Mouse (Mus musculus): ENCODE data around the gene Plxnb2. TPM values are rescaled to one million over a fixed set of nuclear protein-coding genes. Genes with fewer than 3 reads are reported as not detected.

Gene Plxnb2
- polyA plus RNA-seq, 1 experiment: 0.01 TPM

DNA sequence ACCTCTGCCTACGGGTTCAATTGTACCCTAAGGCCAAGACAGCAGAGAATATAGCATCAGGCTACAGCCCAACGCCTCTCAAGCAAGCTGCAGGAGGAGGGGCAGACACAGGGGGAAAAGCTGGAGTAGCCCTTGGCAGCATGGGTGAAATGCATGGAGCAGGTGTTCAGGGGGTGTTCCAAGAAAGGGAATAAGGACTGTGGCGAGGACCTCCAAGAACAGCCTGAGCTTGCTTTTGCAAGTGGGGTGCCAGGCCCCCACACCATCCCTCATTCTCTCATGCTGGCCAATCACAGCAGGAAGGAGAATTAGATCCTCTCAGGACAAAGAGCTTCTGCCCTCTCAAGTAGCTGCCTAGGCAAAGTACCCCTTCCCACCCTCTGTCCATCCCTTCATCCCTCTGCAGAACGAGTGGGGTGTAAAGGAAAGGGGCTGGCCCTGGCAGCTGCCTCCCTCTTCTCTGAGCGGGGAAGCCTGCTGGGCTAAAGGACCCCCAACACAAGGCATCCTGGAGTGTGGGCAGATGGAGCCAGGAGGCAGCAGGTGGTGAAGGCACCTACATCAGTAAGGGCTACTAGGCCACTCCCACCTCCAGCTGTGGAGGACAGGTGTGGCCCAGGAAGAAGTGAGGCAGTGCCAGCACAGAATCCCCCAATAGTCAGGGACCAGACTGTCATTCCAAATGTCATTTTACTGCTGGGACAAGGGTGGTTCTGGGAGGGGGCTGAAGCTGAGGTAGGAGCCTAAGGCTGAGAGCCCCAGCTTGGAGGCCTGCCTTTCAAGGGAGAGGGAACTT is 3.8 kb upstream of the Plxnb2 start:
- TF ChIP-seq GATA1 (IDR thresholded peaks at IDR 0.05; ENCODE audit: low read length): no peak

DNA sequence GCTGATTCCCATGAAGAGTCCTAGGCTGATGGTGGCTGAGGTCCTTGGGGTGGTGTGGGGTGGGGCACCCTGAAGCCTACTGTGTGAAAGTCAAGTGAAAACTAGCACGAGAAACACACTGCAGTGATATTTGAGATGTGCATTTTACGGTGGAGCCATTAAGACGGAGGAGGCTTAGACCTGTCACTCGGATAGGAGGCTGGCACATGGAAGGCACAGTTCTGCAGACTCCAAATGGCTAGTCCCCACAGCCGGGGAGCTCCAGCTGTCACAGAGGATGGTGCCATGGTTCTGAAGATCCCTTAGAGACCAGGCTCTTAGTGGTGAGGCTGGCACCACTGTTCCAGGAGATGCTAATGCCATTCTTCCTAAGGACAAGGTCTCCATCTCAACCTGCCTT is 2.3 kb upstream of the Plxnb2 start:
- TF ChIP-seq GATA1 (IDR thresholded peaks at IDR 0.05; ENCODE audit: low read length): no peak

DNA sequence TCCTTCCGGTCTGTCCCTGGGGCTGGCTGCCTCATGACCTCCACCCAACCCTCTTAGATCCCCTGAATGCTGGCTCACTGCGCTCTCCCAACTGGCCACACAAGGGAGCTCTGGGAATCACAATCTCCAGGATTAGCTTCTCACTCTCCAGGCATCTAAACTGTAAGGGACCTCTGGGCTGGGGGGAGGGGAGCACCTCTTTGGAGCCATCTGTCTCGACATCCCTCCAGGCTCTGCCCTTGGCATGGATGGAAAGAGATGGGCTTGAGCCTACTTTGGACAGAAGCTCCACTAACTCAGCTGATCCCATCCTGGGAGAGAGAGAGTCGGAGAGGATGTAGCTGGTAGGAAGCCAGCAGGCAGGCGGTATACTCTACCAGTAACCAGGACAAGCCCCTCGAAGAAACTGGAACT is 1.7 kb upstream of the Plxnb2 start:
- no peak for TF ChIP-seq GATA1 (IDR thresholded peaks at IDR 0.05; ENCODE audit: low read length)

GRCm38 (mm10) chr15:89181561-89182270 is 1.1 kb upstream of the Plxnb2 start:
- TF ChIP-seq GATA1 (IDR thresholded peaks at IDR 0.05; ENCODE audit: low read length): no peak

DNA sequence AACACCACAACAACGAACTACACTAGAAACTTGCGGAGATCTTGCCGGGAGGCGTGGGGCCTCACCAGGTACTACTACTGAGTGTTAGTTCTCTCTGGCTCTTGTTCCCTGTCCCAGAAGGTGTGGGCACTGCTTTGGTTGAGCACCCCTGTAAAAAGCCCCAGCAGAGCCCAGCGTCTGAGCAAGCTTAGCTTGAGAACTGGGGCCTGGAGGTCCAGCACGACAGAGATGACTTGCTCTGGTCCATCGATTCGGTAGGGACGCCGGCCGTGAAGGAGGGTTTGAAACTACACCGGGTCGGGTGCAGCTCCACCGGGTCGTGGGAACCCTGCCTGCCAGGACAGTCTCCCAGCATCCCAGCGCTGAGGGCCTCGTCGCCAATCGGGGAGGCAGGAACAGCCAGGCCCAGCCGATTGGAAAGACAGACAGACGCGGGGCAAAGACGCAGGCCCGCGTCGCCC is 477 bp downstream of the Plxnb2 start:
- no peak for TF ChIP-seq GATA1 (IDR thresholded peaks at IDR 0.05; ENCODE audit: low read length)

DNA sequence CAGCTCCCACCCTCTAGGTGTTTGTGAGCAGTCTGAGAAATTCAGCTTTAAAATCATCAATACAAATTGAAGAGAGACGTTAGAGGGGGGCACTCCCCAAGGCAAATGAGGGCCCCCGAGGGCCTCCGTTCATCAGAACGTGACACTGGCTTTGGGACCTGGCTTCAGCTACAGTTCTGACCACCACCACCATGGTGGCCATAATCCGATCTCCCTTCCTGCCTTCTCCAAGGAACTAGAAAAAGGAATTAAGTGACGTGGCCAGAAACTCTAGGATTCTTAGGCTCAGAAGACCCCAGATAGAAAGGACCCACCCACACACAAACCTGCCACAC is 991 bp downstream of the Plxnb2 start:
- no peak for TF ChIP-seq GATA1 (IDR thresholded peaks at IDR 0.05; ENCODE audit: low read length)

- TF ChIP-seq GATA1 (IDR thresholded peaks at IDR 0.05; ENCODE audit: low read length): no peak
These were observed 1.5 kb downstream of the Plxnb2 start for GRCm38 (mm10) chr15:89178954-89179629.

DNA sequence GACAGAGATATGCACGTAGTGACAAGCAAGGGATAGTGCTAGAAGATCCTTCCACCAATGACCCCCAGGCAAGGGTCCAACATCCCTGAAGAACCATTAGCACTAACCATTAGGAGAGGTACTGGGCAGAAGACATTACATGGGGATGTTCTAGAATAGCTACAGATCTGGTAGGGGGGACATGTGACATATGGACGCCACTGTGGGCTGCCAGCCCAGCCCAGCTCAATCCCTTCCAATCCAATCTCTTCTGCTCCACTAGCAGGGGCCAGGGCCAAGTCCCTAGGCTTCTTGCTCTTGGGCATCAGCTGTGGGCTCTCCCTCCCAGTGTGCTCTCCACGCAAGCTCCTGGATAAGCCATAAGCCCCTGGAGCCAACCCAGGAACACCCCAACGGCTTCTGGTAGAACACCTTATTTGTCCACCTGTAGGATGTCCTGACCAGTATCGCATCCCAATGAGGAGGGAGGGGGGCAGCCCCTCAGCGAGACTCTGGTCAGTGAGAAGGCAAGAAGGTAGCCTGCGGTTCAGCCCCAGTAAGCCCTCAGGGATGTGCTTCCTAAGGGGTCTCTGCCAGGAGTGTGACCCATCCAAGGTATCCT is 2.2 kb downstream of the Plxnb2 start:
- TF ChIP-seq GATA1 (IDR thresholded peaks at IDR 0.05; ENCODE audit: low read length): no peak

DNA sequence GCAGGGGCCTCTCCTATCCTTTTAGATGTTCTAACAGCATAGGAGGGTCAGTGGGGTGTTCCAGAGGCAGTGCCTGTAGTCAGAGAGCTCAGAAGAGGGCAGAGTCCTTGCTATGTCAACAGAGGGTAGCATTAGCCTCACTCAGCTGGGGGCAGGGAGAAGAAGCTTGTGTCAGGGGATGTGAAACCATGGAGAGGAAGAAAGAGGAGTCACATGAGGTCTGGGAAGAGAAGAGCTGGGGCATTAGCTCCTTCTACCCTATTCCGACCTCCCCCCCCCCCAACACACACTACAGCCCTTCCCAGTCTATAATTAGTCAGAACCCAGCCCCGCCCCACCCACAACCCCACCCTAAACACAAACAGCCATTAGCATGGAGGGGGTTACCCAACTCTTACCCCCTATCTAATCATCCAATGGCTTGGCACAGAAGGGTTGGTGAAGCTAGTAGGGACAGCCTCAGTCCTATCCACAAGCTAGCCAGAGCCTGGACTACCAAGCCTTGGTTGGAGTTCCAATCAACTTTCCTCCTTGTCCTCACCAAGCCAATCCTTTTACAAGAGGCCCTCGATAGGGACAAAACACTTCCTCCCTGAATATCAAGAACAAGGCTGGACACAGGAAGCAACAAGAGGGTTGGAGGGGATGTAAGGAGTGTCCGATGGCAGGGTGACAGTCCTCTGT is 2.9 kb downstream of the Plxnb2 start:
- TF ChIP-seq GATA1 (IDR thresholded peaks at IDR 0.05; ENCODE audit: low read length): no peak

DNA sequence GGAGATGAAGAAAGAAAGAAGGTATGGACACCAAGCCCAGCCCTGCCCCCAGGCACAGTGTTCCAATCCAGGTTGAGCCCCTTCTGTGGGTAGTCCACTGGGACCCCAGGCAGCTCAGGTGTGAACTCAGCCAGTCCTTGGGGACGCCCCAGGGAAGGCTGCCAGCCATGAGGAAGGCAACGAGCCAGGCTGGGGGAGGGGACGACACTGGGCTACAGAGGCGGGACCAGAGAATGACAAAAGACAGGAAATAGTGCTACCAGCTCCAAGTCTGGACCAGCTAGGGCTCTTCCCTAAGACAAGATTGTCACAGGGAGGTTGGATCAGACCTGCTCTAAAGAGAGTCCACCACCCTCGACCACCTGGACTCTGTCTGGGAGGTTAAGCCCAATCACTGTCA is 3.5 kb downstream of the Plxnb2 start:
- no peak for TF ChIP-seq GATA1 (IDR thresholded peaks at IDR 0.05; ENCODE audit: low read length)

- TF ChIP-seq GATA1 (IDR thresholded peaks at IDR 0.05; ENCODE audit: low read length): no peak
These were observed 5.0 kb downstream of the Plxnb2 start for GRCm38 (mm10) chr15:89175411-89176155.

- no peak for TF ChIP-seq GATA1 (IDR thresholded peaks at IDR 0.05; ENCODE audit: low read length)
These were observed 5.7 kb downstream of the Plxnb2 start for GRCm38 (mm10) chr15:89174889-89175339.

DNA sequence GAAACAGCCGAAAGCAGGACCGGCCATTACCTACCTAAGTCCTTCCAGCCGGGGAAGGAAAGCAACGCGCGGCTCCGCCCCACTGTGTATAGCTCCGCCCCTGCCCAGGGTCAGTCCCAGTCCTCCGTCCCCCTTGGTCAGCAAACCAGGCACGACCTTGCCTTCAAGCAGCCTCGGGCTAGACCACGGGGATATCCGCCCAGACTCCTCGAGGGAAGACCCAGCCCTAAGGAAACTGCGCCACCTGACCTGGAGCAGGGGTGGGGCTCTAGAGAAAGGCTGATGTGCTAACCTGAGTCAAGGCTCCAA is 6.7 kb downstream of the Plxnb2 start:
- no peak for TF ChIP-seq GATA1 (IDR thresholded peaks at IDR 0.05; ENCODE audit: low read length)

DNA sequence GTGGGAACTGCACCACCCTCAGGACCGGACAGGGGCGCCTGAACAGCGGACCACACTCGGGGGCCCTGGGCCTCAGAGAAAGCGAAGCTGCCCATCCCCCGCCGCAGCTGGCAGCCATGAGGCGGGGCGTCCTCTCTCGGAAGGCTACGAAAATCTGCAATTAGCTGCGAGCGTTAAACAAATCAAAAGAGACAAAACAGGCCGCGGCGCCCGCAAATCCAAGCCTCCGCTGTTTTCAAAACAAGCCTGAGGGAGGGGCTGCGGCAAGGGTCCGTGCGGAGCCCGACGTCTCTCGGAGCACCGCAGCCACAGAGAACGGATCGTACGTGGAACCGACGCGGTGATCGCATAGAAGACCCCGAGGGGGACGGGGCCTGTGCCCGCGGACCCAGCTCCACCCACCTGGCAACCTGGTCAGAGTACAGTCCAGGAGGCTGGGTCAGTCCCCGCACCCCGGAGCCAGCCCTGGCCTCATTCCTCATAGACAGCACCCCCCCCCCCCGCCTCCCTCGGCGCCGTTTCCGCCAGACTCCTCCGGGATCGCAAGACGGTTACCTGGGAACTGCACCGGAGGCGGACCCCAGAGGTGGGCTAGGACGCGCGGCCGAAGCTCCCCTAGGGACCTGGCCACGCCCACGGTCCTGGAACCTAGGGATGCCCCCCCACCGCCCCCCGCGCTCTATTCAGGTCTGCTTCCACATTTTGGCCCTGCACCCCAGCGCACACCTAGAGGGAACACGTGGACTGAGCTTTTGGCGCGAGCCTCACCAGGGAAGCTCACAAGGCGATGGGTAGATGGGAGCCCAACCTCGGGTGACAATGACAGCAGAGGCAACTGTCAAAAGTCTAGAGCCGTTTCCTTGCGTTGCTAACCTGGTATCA is 7.3 kb downstream of the Plxnb2 start:
- no peak for TF ChIP-seq GATA1 (IDR thresholded peaks at IDR 0.05; ENCODE audit: low read length)
